Mouse (Mus musculus): Measurements from ENCODE around the gene Urm1. TPM values are rescaled to one million over a fixed set of nuclear protein-coding genes. Genes with fewer than 3 reads are reported as not detected.
"Not testable (repeated sequence)": the region's sequence is repeated elsewhere in the genome, so short reads cannot be mapped to it uniquely, and the experiment has no call there.

Urm1 gene
- 70.2 and 79.9 TPM in 2 replicates for polyA plus RNA-seq (2012; rRNA removed)

GRCm38 (mm10) chr2:29820025-29820817 is at the start of gene Urm1:
TSS of gene Urm1 (plus strand) at chr2:29820075.
- Histone ChIP-seq H3K4me1 (replicated peaks; ENCODE audit: control insufficient read depth, insufficient read depth, low read length) (peaks cover 20% of the 10 kb centered on the region), H3K27ac (ENCODE audit: control insufficient read depth, insufficient read depth, low read length) (peak within 1 kb of the TSS; percentile 41; the same call in 1 of the 2 replicates), H3K36me3 (ENCODE audit: control insufficient read depth, insufficient read depth, low read length) (no peaks in the 10 kb centered on the region), H3K27me3 (ENCODE audit: control insufficient read depth, insufficient read depth, low read length) (no peaks in the 10 kb centered on the region), H3K4me3 (ENCODE audit: control insufficient read depth, insufficient read depth, low read length) (peak within 1 kb of the TSS; percentile 53)
- TF ChIP-seq POLR2A (IDR thresholded peaks at IDR 0.05; ENCODE audit: control insufficient read depth, extremely low read depth, insufficient read depth, low read length, poor library complexity) (no peak), CTCF (IDR thresholded peaks at IDR 0.05; ENCODE audit: borderline replicate concordance, control insufficient read depth, extremely low read depth, insufficient read depth, low read length, poor library complexity) (0 out of 2 replicates have a peak, but pooled peaks have one; percentile 34)
- WGBS: 2% methylated on average over 35 of the region's 35 CpGs
- DNase-seq: peak; percentile 68

DNA sequence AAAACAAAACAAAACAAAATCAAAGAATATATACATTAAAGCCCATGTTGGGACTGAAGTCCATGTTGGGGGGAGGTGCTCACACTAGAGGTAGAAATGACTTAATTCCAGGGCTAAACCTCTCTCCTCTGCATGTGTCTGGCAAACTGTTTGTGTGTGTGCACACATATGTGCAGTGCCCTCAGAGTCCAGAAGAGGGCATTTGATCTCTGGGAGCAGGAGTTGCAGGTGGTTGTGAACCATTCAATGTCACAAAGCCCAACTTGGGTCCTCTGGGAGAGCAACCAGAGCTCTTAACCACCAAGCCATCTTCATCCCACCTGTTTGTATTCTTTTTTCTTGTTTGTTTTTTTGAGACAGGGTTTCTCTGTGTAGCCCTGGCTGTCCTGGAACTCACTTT is 49.7 kb upstream of the Urm1 start:
- no peak overlapping the region for H3K27ac ChIP-seq (ENCODE audit: control insufficient read depth, insufficient read depth, low read length)
- no peak for TF ChIP-seq POLR2A (IDR thresholded peaks at IDR 0.05; ENCODE audit: control insufficient read depth, extremely low read depth, insufficient read depth, low read length, poor library complexity)
- no peak for TF ChIP-seq CTCF (IDR thresholded peaks at IDR 0.05; ENCODE audit: borderline replicate concordance, control insufficient read depth, extremely low read depth, insufficient read depth, low read length, poor library complexity)
- H3K4me1 ChIP-seq (replicated peaks; ENCODE audit: control insufficient read depth, insufficient read depth, low read length): no peaks in the 10 kb centered on the region
- H3K27me3 ChIP-seq (ENCODE audit: control insufficient read depth, insufficient read depth, low read length): no peaks in the 10 kb centered on the region; the same call in 1 of the 2 replicates
- H3K4me3 ChIP-seq (ENCODE audit: control insufficient read depth, insufficient read depth, low read length): no peak overlapping the region
- DNase-seq: no peak
- H3K36me3 ChIP-seq (ENCODE audit: control insufficient read depth, insufficient read depth, low read length): no peaks in the 10 kb centered on the region

GRCm38 (mm10) chr2:29771611-29772461 is 48.0 kb upstream of the Urm1 start:
- DNase-seq: no peak

GRCm38 (mm10) chr2:29773323-29773722 is 46.6 kb upstream of the Urm1 start:
- no peak for TF ChIP-seq CTCF (IDR thresholded peaks at IDR 0.05; ENCODE audit: borderline replicate concordance, control insufficient read depth, extremely low read depth, insufficient read depth, low read length, poor library complexity)
- TF ChIP-seq POLR2A (IDR thresholded peaks at IDR 0.05; ENCODE audit: control insufficient read depth, extremely low read depth, insufficient read depth, low read length, poor library complexity): no peak
- no peak for DNase-seq
- no peak overlapping the region for H3K4me3 ChIP-seq (ENCODE audit: control insufficient read depth, insufficient read depth, low read length)
- no peaks in the 10 kb centered on the region; the same call in 1 of the 2 replicates for H3K27me3 ChIP-seq (ENCODE audit: control insufficient read depth, insufficient read depth, low read length)
- H3K4me1 ChIP-seq (replicated peaks; ENCODE audit: control insufficient read depth, insufficient read depth, low read length): no peaks in the 10 kb centered on the region
- no peak overlapping the region for H3K27ac ChIP-seq (ENCODE audit: control insufficient read depth, insufficient read depth, low read length)
- peaks cover 18% of the 10 kb centered on the region for H3K36me3 ChIP-seq (ENCODE audit: control insufficient read depth, insufficient read depth, low read length)
- WGBS: 88% methylated on average over 4 of the region's 4 CpGs

More at GRCm38 (mm10) chr2:29771611-29772461, 48.0 kb upstream of the Urm1 start:
- peaks cover 4% of the 10 kb centered on the region; the same call in 1 of the 2 replicates for H3K36me3 ChIP-seq (ENCODE audit: control insufficient read depth, insufficient read depth, low read length)
- 85% methylated on average over 8 of the region's 8 CpGs for WGBS
- no peaks in the 10 kb centered on the region for H3K4me1 ChIP-seq (replicated peaks; ENCODE audit: control insufficient read depth, insufficient read depth, low read length)
- no peak overlapping the region for H3K4me3 ChIP-seq (ENCODE audit: control insufficient read depth, insufficient read depth, low read length)
- no peaks in the 10 kb centered on the region; the same call in 1 of the 2 replicates for H3K27me3 ChIP-seq (ENCODE audit: control insufficient read depth, insufficient read depth, low read length)
- no peak overlapping the region for H3K27ac ChIP-seq (ENCODE audit: control insufficient read depth, insufficient read depth, low read length)
- TF ChIP-seq CTCF (IDR thresholded peaks at IDR 0.05; ENCODE audit: borderline replicate concordance, control insufficient read depth, extremely low read depth, insufficient read depth, low read length, poor library complexity): no peak
- TF ChIP-seq POLR2A (IDR thresholded peaks at IDR 0.05; ENCODE audit: control insufficient read depth, extremely low read depth, insufficient read depth, low read length, poor library complexity): no peak

DNA sequence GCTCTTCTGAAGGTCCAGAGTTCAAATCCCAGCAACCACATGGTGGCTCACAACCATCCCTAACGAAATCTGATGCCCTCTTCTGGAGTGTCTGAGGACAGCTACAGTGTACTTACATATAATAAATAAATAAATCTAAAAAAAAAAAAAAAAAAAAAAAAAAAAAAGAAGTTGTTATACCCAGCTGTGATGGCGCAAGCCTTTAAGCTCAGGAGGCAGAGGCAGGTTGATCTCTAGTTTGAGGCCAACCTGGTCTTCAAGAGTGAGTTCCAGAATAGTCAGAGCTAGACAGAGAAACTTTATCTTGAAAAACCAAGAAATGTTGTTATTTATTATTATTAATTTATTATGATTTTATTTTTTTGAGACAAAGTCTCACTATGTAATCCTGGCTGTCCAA is 38.6 kb upstream of the Urm1 start:
- H3K36me3 ChIP-seq (ENCODE audit: control insufficient read depth, insufficient read depth, low read length): peaks cover 69% of the 10 kb centered on the region
- WGBS: 97% methylated on average over 2 of the region's 2 CpGs
- not testable (repeated sequence) for H3K27me3 ChIP-seq (ENCODE audit: control insufficient read depth, insufficient read depth, low read length); H3K27ac ChIP-seq (ENCODE audit: control insufficient read depth, insufficient read depth, low read length); H3K4me1 ChIP-seq (replicated peaks; ENCODE audit: control insufficient read depth, insufficient read depth, low read length); H3K4me3 ChIP-seq (ENCODE audit: control insufficient read depth, insufficient read depth, low read length); DNase-seq

DNA sequence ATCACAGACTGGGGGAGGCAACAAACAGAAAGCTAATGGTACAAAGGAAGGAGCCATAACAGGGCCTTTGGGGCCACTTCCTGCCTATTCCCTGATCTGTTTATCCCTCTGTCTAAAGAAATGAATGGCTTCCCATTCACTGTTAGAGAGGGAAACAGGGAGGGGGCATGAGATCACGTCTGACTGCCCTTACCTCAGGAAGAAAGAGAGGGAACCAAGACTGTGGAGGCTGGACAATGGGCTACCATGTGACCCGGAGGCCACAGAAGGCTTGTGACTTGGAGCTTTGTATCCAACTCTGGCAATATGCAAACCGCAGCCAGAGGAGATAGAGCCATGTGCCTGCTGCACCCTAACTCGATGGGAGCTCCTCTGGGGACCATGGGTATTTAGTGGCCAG is 35.6 kb upstream of the Urm1 start:
- H3K27me3 ChIP-seq (ENCODE audit: control insufficient read depth, insufficient read depth, low read length): no peaks in the 10 kb centered on the region
- 82% methylated on average over 4 of the region's 4 CpGs for WGBS
- TF ChIP-seq CTCF (IDR thresholded peaks at IDR 0.05; ENCODE audit: borderline replicate concordance, control insufficient read depth, extremely low read depth, insufficient read depth, low read length, poor library complexity) (no peak), POLR2A (IDR thresholded peaks at IDR 0.05; ENCODE audit: control insufficient read depth, extremely low read depth, insufficient read depth, low read length, poor library complexity) (no peak)
- H3K4me3 ChIP-seq (ENCODE audit: control insufficient read depth, insufficient read depth, low read length): no peak overlapping the region
- H3K36me3 ChIP-seq (ENCODE audit: control insufficient read depth, insufficient read depth, low read length): peaks cover 46% of the 10 kb centered on the region
- H3K27ac ChIP-seq (ENCODE audit: control insufficient read depth, insufficient read depth, low read length): no peak overlapping the region
- H3K4me1 ChIP-seq (replicated peaks; ENCODE audit: control insufficient read depth, insufficient read depth, low read length): no peaks in the 10 kb centered on the region
- no peak for DNase-seq
